Mouse (Mus musculus): ENCODE measurements around the gene Elf4.
A peak's percentile ranks its signal among the peaks of the same experiment; 100 is the strongest.
"Not testable (repeated sequence)": the region's sequence is repeated elsewhere in the genome, so short reads cannot be mapped to it uniquely, and the experiment has no call there.

The Elf4 gene

GRCm38 (mm10) chrX:48462754-48463507 is at the start of gene Elf4:
Gene Elf4 (minus strand): TSS chrX:48463132.
- DNase-seq: peak; percentile 61

- DNase-seq: no peak
Measured at GRCm38 (mm10) chrX:48493763-48494162, 30.8 kb upstream of the Elf4 start.

GRCm38 (mm10) chrX:48481687-48482086 is 18.8 kb upstream of the Elf4 start:
- DNase-seq: no peak

GRCm38 (mm10) chrX:48481095-48481494 is 18.2 kb upstream of the Elf4 start:
- no peak for DNase-seq

- DNase-seq: no peak
Measured at GRCm38 (mm10) chrX:48467355-48467946, 4.5 kb upstream of the Elf4 start.

GRCm38 (mm10) chrX:48466174-48466573 is 3.2 kb upstream of the Elf4 start:
- no peak for DNase-seq

GRCm38 (mm10) chrX:48464436-48464835 is 1.5 kb upstream of the Elf4 start:
- no peak for DNase-seq

- DNase-seq: no peak
Measured at GRCm38 (mm10) chrX:48463636-48464035, 704 bp upstream of the Elf4 start.

GRCm38 (mm10) chrX:48462297-48462696 is 635 bp downstream of the Elf4 start:
- no peak for DNase-seq

GRCm38 (mm10) chrX:48461006-48461405 is 1.9 kb downstream of the Elf4 start:
- no peak for DNase-seq

- no peak for DNase-seq
Measured at GRCm38 (mm10) chrX:48460496-48460895, 2.4 kb downstream of the Elf4 start.

- DNase-seq: no peak
Measured at GRCm38 (mm10) chrX:48456956-48457355, 6.0 kb downstream of the Elf4 start.

GRCm38 (mm10) chrX:48455018-48455417 is 7.9 kb downstream of the Elf4 start:
- peak; percentile 17 for DNase-seq

GRCm38 (mm10) chrX:48454495-48454878 is 8.4 kb downstream of the Elf4 start:
- DNase-seq: no peak

- DNase-seq: peak; percentile 75
Measured at GRCm38 (mm10) chrX:48453736-48454494, 9.0 kb downstream of the Elf4 start.

- DNase-seq: peak; percentile 25
Measured at GRCm38 (mm10) chrX:48452931-48453673, 9.8 kb downstream of the Elf4 start.

- peak; percentile 17 for DNase-seq
Measured at GRCm38 (mm10) chrX:48452231-48452890, 10.6 kb downstream of the Elf4 start.

GRCm38 (mm10) chrX:48449646-48450045 is 13.3 kb downstream of the Elf4 start:
- DNase-seq: no peak

- DNase-seq: no peak
Measured at GRCm38 (mm10) chrX:48444677-48445076, 18.3 kb downstream of the Elf4 start.

- DNase-seq: no peak
Measured at GRCm38 (mm10) chrX:48441954-48442353, 21.0 kb downstream of the Elf4 start.

GRCm38 (mm10) chrX:48441548-48441947 is 21.4 kb downstream of the Elf4 start:
- DNase-seq: no peak

GRCm38 (mm10) chrX:48439036-48439435 is 23.9 kb downstream of the Elf4 start:
- DNase-seq: no peak

GRCm38 (mm10) chrX:48436082-48436481 is 26.9 kb downstream of the Elf4 start:
- DNase-seq: not testable (repeated sequence)
